Mouse (Mus musculus) embryonic facial prominence, embryonic 13.5 days (tissue): Measurements from ENCODE around the gene Arhgap27. TPM values are rescaled to one million over a fixed set of nuclear protein-coding genes. Genes with fewer than 3 reads are reported as not detected.

Experiments
- ATAC-seq: fragments of 200-750 bp; cut with Nextera tagmentation; 2 replicates; pipeline ENCODE4 v1.8.0; 2017; ENCODE audit warnings: low read depth; ENCODE audit not compliant: insufficient number of reproducible peaks, insufficient read depth, low FRiP score, low TSS enrichment
- H3K27ac ChIP-seq: fragments of 300-500 bp; sonication (generic); 2 replicates; pipeline ENCODE4 v1.5.1; 2015; ENCODE audit warnings: moderate library complexity, mild to moderate bottlenecking, inconsistent platforms
- H3K27me3 ChIP-seq: fragments of 300-500 bp; sonication (generic); 2 replicates; pipeline ENCODE4 v1.6.1; 2015; ENCODE audit warnings: mild to moderate bottlenecking, inconsistent platforms
- H3K36me3 ChIP-seq: fragments of 300-500 bp; sonication (generic); 2 replicates; pipeline ENCODE4 v1.6.1; 2015; ENCODE audit warnings: mild to moderate bottlenecking, inconsistent platforms
- H3K4me1 ChIP-seq: fragments of 300-500 bp; sonication (generic); 2 replicates; pipeline ENCODE4 v1.6.1; 2015; ENCODE audit warnings: inconsistent platforms
- H3K4me2 ChIP-seq: fragments of 300-500 bp; sonication (generic); 2 replicates; pipeline ENCODE4 v1.6.1; 2015; ENCODE audit warnings: moderate library complexity, mild to moderate bottlenecking, inconsistent platforms
- H3K4me3 ChIP-seq: fragments of 300-500 bp; sonication (generic); 2 replicates; pipeline ENCODE4 v1.5.1; 2015; ENCODE audit warnings: mild to moderate bottlenecking, inconsistent platforms
- H3K9ac ChIP-seq: fragments of 300-500 bp; sonication (generic); 2 replicates; pipeline ENCODE4 v1.6.1; 2015; ENCODE audit warnings: mild to moderate bottlenecking, inconsistent platforms
- H3K9me3 ChIP-seq: fragments of 300-500 bp; sonication (generic); 2 replicates; pipeline ENCODE4 v1.6.1; 2016; ENCODE audit warnings: inconsistent platforms
- WGBS: fragments of 180-500 bp; shearing (Covaris S2); methylation state at CpG from one replicate; pipeline ENCODE4 v1.1.7; 2015; ENCODE audit warnings: mixed read lengths; 5-methylcytosine and 5-hydroxymethylcytosine counted together
- polyA plus RNA-seq: library from polyadenylated mRNA; unstranded; fragments of >200 nt; fragmentation: Nextera tagmentation; extraction: Ambion mirVana; gene quantifications from 2 replicates; pipeline ENCODE4 v1.2.1, GENCODE M21; 2015

Arhgap27 gene
- polyA plus RNA-seq, 1 experiment from 2014 or later: 6.8 TPM

- ATAC-seq: no peak
- Histone ChIP-seq H3K4me2 (no peak overlapping the region), H3K4me1 (0 out of 2 replicates have a peak, but pooled peaks cover 3% of the 10 kb centered on the region), H3K9me3 (no peaks in the 10 kb centered on the region), H3K27me3 (no peaks in the 10 kb centered on the region), H3K36me3 (peaks cover 21% of the 10 kb centered on the region; the same call in 1 of the 2 replicates), H3K4me3 (no peak overlapping the region), H3K27ac (no peak overlapping the region), H3K9ac (no peak overlapping the region)
- 53% methylated on average over 2 of the region's 2 CpGs for WGBS
These were observed 38.7 kb upstream of the Arhgap27 start for GRCm38 (mm10) chr11:103402198-103402597.

GRCm38 (mm10) chr11:103399986-103400385 is 36.5 kb upstream of the Arhgap27 start:
- 92% methylated on average over 4 of the region's 4 CpGs for WGBS
- H3K36me3 ChIP-seq: peaks cover 37% of the 10 kb centered on the region
- ATAC-seq: no peak
- no peak overlapping the region for H3K4me3 ChIP-seq
- 0 out of 2 replicates have a peak, but pooled peaks cover 3% of the 10 kb centered on the region for H3K4me1 ChIP-seq
- H3K27ac ChIP-seq: no peak overlapping the region
- no peaks in the 10 kb centered on the region for H3K27me3 ChIP-seq
- no peaks in the 10 kb centered on the region for H3K9me3 ChIP-seq
- H3K9ac ChIP-seq: no peak overlapping the region
- H3K4me2 ChIP-seq: no peak overlapping the region

- H3K9ac ChIP-seq: no peak overlapping the region
- H3K27ac ChIP-seq: no peak overlapping the region
- WGBS: 85% methylated on average over 3 of the region's 3 CpGs
- no peaks in the 10 kb centered on the region for H3K9me3 ChIP-seq
- ATAC-seq: no peak
- no peaks in the 10 kb centered on the region for H3K27me3 ChIP-seq
- H3K4me1 ChIP-seq: 0 out of 2 replicates have a peak, but pooled peaks cover 2% of the 10 kb centered on the region
- H3K4me2 ChIP-seq: no peak overlapping the region
- peaks cover 46% of the 10 kb centered on the region for H3K36me3 ChIP-seq
- no peak overlapping the region for H3K4me3 ChIP-seq
These were observed 35.6 kb upstream of the Arhgap27 start for GRCm38 (mm10) chr11:103399050-103399449.

- no peak overlapping the region for H3K9ac ChIP-seq
- peaks cover 49% of the 10 kb centered on the region for H3K36me3 ChIP-seq
- H3K9me3 ChIP-seq: no peaks in the 10 kb centered on the region
- no peak overlapping the region for H3K4me2 ChIP-seq
- H3K27ac ChIP-seq: no peak overlapping the region
- no peaks in the 10 kb centered on the region for H3K4me1 ChIP-seq
- no peaks in the 10 kb centered on the region for H3K27me3 ChIP-seq
- no peak overlapping the region for H3K4me3 ChIP-seq
- 92% methylated on average over 4 of the region's 4 CpGs for WGBS
- no peak for ATAC-seq
These were observed 33.2 kb upstream of the Arhgap27 start for GRCm38 (mm10) chr11:103396682-103397081.

- no peaks in the 10 kb centered on the region for H3K27me3 ChIP-seq
- no peak overlapping the region for H3K9ac ChIP-seq
- H3K27ac ChIP-seq: no peak overlapping the region
- no peaks in the 10 kb centered on the region for H3K4me1 ChIP-seq
- H3K36me3 ChIP-seq: peaks cover 53% of the 10 kb centered on the region
- ATAC-seq: no peak
- no peak overlapping the region for H3K4me2 ChIP-seq
- no peaks in the 10 kb centered on the region for H3K9me3 ChIP-seq
- 93% methylated on average over 4 of the region's 4 CpGs for WGBS
- H3K4me3 ChIP-seq: no peak overlapping the region
These were observed 32.7 kb upstream of the Arhgap27 start for GRCm38 (mm10) chr11:103396236-103396635.

GRCm38 (mm10) chr11:103394604-103395003 is 31.1 kb upstream of the Arhgap27 start:
- 54% methylated on average over 7 of the region's 7 CpGs for WGBS
- Histone ChIP-seq H3K36me3 (peaks cover 66% of the 10 kb centered on the region), H3K9me3 (no peaks in the 10 kb centered on the region), H3K4me2 (no peak overlapping the region), H3K4me1 (no peaks in the 10 kb centered on the region), H3K9ac (0 out of 2 replicates have a peak overlapping the region, but pooled peaks have one; percentile 7), H3K27me3 (no peaks in the 10 kb centered on the region), H3K27ac (no peak overlapping the region), H3K4me3 (no peak overlapping the region)
- no peak for ATAC-seq

- H3K9me3 ChIP-seq: no peaks in the 10 kb centered on the region
- WGBS: 87% methylated on average over 7 of the region's 7 CpGs
- no peak overlapping the region for H3K4me3 ChIP-seq
- ATAC-seq: no peak
- no peak overlapping the region for H3K4me2 ChIP-seq
- H3K4me1 ChIP-seq: no peaks in the 10 kb centered on the region
- H3K27me3 ChIP-seq: no peaks in the 10 kb centered on the region
- H3K27ac ChIP-seq: no peak overlapping the region
- peaks cover 71% of the 10 kb centered on the region for H3K36me3 ChIP-seq
- no peak overlapping the region for H3K9ac ChIP-seq
These were observed 30.5 kb upstream of the Arhgap27 start for GRCm38 (mm10) chr11:103394025-103394424.

GRCm38 (mm10) chr11:103387870-103388526 is 24.5 kb upstream of the Arhgap27 start:
- Histone ChIP-seq H3K4me2 (no peak overlapping the region), H3K9me3 (no peaks in the 10 kb centered on the region), H3K36me3 (peaks cover 42% of the 10 kb centered on the region), H3K4me1 (no peaks in the 10 kb centered on the region), H3K4me3 (no peak overlapping the region), H3K27ac (no peak overlapping the region), H3K9ac (no peak overlapping the region), H3K27me3 (no peaks in the 10 kb centered on the region)
- ATAC-seq: no peak
- WGBS: 81% methylated on average over 7 of the region's 7 CpGs

GRCm38 (mm10) chr11:103386827-103387226 is 23.3 kb upstream of the Arhgap27 start:
- H3K9ac ChIP-seq: no peak overlapping the region
- no peaks in the 10 kb centered on the region for H3K27me3 ChIP-seq
- no peaks in the 10 kb centered on the region for H3K4me1 ChIP-seq
- WGBS: 88% methylated on average over 9 of the region's 9 CpGs
- no peak overlapping the region for H3K4me3 ChIP-seq
- no peaks in the 10 kb centered on the region for H3K9me3 ChIP-seq
- H3K36me3 ChIP-seq: peaks cover 33% of the 10 kb centered on the region
- no peak overlapping the region for H3K4me2 ChIP-seq
- H3K27ac ChIP-seq: no peak overlapping the region
- ATAC-seq: no peak

- Histone ChIP-seq H3K36me3 (peaks cover 43% of the 10 kb centered on the region), H3K4me3 (no peak overlapping the region), H3K27me3 (no peaks in the 10 kb centered on the region), H3K9ac (no peak overlapping the region), H3K27ac (0 out of 2 replicates have a peak overlapping the region, but pooled peaks have one; percentile 11), H3K9me3 (no peaks in the 10 kb centered on the region), H3K4me1 (no peaks in the 10 kb centered on the region), H3K4me2 (no peak overlapping the region)
- WGBS: 72% methylated on average over 5 of the region's 5 CpGs
- no peak for ATAC-seq
These were observed 18.6 kb upstream of the Arhgap27 start for GRCm38 (mm10) chr11:103381956-103382613.

GRCm38 (mm10) chr11:103381505-103381904 is 18.0 kb upstream of the Arhgap27 start:
- 88% methylated on average over 7 of the region's 7 CpGs for WGBS
- H3K4me3 ChIP-seq: no peak overlapping the region
- H3K27me3 ChIP-seq: no peaks in the 10 kb centered on the region
- H3K4me2 ChIP-seq: no peak overlapping the region
- H3K9ac ChIP-seq: no peak overlapping the region
- no peak for ATAC-seq
- H3K4me1 ChIP-seq: no peaks in the 10 kb centered on the region
- H3K36me3 ChIP-seq: peaks cover 43% of the 10 kb centered on the region
- no peaks in the 10 kb centered on the region for H3K9me3 ChIP-seq
- no peak overlapping the region for H3K27ac ChIP-seq

- no peak overlapping the region for H3K4me2 ChIP-seq
- no peak overlapping the region for H3K9ac ChIP-seq
- H3K27me3 ChIP-seq: no peaks in the 10 kb centered on the region
- H3K4me3 ChIP-seq: no peak overlapping the region
- WGBS: 86% methylated on average over 5 of the region's 5 CpGs
- no peak overlapping the region for H3K27ac ChIP-seq
- no peaks in the 10 kb centered on the region for H3K4me1 ChIP-seq
- ATAC-seq: no peak
- H3K9me3 ChIP-seq: no peaks in the 10 kb centered on the region
- peaks cover 46% of the 10 kb centered on the region for H3K36me3 ChIP-seq
These were observed 17.0 kb upstream of the Arhgap27 start for GRCm38 (mm10) chr11:103380460-103380859.
